Mouse (Mus musculus) spleen, postnatal 14 days (tissue): ENCODE results near the gene H2-T3.
"Not testable (repeated sequence)": the region's sequence is repeated elsewhere in the genome, so short reads cannot be mapped to it uniquely, and the experiment has no call there.

Experiments
- DNase-seq, 2 experiments: peaks; one replicate each; pipeline ENCODE4 v3.0.0; 2021 to 2022; ENCODE audit warnings: low spot score in 2 of 2

H2-T3 gene

GRCm38 (mm10) chr17:36179446-36179845 lies 10.6 kb downstream of the H2-T3 start:
- not testable (repeated sequence) for DNase-seq

DNA sequence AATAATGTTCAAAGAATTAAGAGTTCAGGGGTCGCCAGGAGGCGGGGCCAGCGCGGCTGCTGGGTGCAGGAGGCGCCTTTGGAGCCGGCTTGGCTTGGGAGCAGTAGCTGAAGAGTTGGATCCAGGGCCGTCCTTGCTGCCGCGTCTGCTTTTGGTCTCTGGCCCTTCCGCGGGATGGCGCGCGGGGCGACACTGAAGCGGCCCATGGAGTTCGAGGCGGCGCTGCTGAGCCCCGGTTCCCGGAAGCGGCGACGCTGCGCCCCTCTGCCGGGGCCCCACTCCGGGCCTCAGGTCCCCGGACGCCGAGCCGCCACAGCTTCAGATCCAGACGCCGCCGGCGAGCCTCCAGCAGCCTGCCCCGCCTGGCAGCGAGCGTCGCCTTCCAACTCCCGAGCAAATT lies 11.1 kb downstream of the H2-T3 start:
- DNase-seq, result not testable (repeated sequence)

DNA sequence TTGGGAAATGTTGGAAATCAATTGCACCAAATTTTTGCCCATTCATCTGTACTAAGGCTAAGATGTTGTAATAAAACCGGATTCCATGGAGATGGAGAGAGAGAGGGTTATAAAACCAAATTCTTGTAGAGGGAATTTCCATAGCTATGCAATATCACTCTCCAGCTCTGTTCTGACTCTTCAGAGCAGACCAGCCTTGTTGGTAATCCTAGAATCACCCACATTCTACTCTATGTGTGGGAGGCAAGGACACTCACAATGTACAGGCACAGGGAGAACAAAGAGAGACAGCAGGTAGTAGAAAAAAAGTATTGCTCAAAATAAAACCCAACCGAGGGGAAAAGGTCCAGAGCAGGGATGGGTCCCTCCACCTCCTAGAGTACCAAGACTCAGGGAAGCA lies 14.0 kb downstream of the H2-T3 start:
- DNase-seq, result not testable (repeated sequence)

GRCm38 (mm10) chr17:36170287-36170814 lies 19.7 kb downstream of the H2-T3 start:
- DNase-seq, result no peak

- DNase-seq, result no peak
Measured at GRCm38 (mm10) chr17:36169753-36170152, 20.3 kb downstream of the H2-T3 start.

GRCm38 (mm10) chr17:36169094-36169493 lies 21.0 kb downstream of the H2-T3 start:
- DNase-seq, result not testable (repeated sequence)

DNA sequence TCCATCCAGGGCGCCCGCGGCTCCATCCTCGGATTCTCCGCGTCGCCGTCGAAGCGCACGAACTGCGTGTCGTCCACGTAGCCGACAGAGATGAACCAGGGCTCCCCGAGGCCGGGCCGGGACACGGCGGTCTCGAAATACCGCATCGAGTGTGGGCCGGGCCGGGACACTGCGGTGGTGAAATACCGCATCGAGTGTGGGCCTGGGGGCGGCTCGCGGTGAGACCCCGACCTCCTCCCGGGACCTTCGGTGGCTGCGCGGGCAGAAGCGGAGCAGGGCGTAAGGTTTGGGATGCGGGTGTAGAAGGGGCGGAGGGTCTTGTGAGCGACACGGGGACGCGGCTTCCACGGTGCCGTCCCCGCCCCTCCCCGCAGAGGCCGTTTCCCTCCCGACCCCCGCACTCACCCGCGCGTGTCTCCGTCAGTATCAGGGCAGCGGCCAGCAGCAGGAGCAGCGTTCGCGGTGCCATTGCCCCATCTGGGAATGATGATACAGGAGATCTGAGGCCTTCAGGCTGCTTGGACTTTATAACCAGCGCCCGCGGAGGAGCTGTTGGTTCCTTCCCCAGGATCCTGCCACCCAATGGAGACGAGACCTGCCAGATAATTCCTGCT lies 21.9 kb downstream of the H2-T3 start, which contains the start of gene Gm8909:
TSS of gene Gm8909 (minus strand) at position 499 of the 614 bp plus-strand sequence.
- DNase-seq, result no peak

GRCm38 (mm10) chr17:36167306-36168038 lies 22.6 kb downstream of the H2-T3 start:
- no peak for DNase-seq

DNA sequence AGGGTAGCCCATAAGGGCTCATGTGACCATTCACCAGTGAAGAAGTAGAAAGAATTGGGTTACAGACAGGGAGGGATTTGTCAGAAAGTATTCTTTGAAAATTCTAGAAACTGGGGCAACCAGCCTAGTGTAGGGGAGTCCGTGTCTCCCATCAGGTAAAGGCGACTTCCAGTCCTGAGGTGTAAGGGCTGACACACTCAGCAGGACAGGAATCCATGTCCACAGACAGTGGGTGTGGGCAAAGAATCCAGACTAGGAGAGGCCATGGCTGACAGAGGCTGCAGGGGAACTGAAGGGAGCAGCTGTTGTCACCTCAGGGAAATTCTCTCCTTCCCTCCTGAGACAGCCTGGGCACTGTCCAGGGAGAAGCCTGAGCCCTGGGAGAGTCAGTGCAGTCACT lies 23.2 kb downstream of the H2-T3 start:
- not testable (repeated sequence) for DNase-seq

- DNase-seq, result no peak
Measured at GRCm38 (mm10) chr17:36161129-36162051, 28.7 kb downstream of the H2-T3 start.

DNA sequence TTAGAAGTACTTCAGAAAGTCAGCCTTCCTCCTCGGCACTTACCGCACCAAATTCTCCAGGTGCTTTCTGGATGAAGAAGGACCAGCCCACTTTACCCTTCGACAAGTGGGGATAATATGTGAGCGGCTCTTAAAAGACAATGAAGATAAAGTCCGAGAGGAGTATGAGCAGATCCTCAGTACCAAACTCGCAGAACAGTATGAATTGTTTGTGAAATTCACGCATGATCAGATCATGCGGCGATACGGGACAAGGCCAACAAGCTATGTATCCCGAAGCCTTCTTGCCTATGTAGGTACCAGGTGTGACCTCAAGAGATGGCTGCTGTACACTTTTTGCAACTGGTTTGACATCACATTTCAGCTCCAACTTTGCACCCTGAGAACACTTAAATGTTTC lies 31.8 kb downstream of the H2-T3 start:
- DNase-seq, result not testable (repeated sequence)

DNA sequence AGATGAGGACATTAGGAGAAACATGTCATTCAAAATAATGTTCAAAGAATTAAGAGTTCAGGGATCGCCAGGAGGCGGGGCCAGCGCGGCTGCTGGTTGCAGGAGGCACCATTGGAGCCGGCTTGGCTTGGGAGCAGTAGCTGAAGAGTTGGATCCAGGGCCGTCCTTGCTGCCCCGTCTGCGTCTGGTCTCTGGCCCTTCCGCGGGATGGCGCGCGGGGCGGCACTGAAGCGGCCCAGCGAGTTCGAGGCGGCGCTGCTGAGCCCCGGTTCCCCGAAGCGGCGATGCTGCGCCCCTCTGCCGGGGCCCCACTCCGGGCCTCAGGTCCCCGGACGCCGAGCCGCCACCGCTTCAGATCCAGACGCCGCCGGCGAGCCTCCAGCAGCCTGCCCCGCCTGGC lies 32.3 kb downstream of the H2-T3 start:
- DNase-seq, result not testable (repeated sequence)

DNA sequence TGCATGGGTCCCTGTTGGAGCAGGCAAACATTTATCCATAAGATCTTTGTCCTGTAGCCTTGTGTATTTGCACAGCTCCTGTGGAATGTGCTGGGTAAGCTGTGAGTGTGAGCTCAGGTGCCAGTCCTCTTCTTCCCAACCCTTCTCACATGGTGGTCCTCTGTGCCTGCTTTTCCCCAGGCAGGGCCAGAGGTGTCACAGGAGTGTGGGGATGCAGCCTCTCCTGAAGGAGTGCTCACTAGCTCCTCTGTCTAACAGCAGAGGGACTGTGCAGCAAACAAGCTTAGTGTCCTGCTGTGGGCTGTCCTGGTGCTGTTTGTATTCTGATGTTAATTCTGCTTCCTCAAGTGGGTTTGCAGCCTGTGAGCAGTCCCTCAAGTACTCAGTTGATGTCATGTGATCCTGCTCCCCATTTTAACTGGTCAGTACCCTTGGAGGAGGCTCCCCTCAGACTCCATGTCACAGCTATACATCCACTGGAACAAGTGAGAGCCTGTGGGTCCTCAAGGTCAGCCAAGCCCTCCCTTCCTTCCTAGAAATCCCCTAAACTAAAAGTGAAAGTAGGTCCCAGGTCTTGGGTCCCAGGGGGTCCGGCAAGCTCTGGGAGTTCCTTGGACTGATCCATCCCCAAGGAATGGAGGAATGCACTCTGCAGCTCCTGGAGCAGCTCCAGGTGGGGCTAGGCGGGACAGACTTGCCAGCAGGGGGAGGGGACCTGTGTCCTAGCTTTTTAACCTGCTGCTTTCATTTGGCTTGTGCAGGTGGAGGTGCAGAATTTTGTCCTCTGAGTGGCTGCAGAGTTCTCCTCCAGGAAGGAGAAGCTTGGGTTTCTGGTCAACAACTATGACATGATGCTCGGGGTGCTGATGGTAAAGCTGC lies 35.6 kb downstream of the H2-T3 start:
- DNase-seq, result no peak

DNA sequence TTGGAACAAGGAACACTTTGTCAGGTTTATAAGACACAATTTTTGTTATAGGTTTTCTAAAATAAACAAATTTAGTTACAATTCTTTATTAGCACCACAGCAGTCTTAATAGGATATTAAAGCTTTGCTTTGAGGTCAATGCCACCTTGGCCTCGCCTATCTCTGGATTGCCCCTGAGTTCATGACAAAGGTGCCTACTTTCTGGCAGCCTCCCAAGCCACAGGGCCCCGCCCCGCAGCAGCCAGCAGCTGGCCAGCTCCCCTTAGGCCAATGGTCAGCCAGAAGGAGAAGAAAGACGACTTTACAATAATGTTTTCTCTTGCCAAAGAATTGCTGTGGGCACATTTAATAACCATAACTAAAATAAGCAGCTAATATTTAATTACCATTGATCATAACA lies 38.9 kb downstream of the H2-T3 start:
- not testable (repeated sequence) for DNase-seq

DNA sequence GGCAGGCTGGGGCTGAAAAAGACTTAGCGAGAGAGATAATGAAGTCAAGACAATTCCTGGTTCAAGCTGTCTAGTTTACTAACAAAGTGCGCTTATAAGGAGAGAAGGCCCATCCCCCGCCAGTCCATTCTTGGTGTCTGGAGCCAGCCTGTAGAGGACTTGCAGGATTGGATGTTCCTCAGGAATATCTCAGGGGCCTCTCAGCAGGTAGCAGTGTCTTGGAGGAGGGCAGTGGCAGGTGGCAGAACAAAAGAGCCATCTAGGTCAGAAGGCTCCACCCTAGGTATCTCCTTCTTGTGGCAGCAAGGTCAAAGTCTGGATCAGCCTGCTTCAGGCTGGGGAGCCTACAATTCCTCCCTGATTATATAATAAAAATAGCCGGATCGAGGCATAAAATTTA lies 41.6 kb downstream of the H2-T3 start:
- DNase-seq, result not testable (repeated sequence)

DNA sequence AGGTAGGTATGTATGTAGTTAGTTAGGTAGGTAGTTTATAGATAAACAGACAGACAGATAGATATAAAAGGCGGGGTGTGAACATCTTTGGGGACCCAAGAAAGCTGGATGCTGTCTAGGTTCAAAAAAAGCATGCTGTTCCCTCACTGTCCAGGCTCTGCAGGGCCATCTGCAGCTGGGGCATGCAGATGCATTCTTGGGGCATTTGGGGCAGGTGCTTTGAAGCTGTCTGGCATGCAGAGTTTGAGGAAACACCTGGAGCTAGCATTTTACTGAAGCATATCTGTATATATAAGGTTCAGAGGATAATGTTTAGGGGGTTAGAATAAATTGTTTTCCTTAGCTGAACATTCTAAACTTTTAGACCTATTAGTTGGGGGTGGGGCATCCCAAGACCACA lies 43.1 kb downstream of the H2-T3 start:
- DNase-seq, result not testable (repeated sequence)

DNA sequence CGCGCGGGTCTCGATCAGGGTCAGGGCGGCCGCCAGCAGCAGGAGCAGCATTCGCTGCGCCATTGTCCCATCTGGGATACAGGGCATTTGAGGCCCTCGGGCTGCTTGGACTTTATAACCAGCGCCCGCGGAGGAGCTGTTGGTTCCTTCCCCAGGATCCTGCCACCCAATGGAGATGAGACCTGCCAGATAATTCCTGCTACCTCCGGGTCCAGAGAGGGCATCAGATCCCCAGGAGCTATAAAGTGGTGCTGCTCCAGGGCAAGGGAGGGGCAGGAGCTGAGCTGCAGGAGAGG lies 44.3 kb downstream of the H2-T3 start:
- DNase-seq, result not testable (repeated sequence)

DNA sequence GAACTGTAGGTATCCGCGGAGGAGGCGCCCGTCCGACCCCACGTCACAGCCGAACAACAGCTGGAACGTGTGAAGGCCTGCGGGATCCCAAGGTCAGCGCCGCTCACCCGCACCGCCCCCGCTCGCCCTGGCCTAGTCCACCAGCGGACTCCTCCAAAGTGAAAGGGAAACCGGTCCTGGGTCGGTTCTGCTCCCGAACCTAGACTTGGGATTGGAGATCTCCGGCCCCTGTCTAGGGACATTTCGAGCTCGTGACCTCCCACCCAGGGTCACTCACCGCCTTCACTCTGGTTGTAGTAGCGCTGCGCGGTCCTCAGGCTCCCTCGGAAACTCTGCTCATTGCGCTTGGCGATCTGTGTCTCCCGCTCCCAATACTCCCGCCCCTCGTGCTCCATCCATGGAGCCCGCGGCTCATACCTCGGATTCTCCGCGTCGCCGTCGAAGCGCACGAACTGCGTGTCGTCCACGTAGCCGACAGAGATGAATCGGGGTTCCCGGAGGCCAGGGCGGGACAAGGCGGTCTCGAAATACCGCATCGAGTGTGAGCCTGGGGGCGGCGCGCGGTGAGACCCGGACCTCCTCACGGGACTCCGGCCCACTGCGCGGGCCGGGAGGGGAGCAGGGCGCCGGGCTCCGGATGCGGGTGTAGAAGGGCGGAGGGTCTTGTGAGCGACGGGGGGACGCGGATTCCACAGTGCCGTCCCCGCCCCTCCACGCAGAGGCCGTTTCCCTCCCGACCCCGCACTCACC lies 44.8 kb downstream of the H2-T3 start:
- DNase-seq, result no peak

DNA sequence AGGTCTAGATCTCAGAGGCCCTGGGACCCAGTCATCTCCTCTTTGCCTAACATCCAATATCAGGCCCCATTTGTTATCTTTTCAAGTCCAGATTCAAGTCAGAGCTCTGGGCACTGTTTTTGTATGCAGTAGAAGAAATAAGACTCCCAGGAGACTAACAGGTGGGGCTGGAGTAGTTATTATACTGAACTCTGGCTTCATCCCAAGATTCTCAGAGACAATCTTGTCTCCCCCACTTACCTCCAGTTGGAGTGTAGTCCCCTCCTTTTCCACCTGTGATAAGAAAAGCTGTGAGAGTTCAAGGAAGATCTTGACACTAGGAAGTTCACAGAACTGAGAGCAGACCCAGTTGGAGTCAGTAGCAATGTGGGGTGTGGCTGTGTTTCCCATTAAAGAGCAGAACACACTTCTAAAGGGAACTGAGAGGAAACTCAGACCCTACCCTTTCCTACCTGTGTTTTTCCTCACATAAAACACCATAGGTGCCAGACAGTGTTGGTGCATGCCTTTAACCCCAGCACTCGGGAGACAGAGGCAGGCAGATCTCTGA lies 53.7 kb downstream of the H2-T3 start:
- not testable (repeated sequence) for DNase-seq
